Mouse (Mus musculus) erythroblast, embryonic 14.5 days (primary cell): ENCODE results near the gene Stxbp1.

Experiments used
- GATA1 ChIP-seq: IDR thresholded peaks from 2 replicates; pipeline ENCODE4 v1.6.1; 2012; ENCODE audit warnings: low read length, inconsistent platforms, mixed read lengths
- TAL1 ChIP-seq: IDR thresholded peaks from 3 replicates; pipeline ENCODE4 v1.6.1; 2012; ENCODE audit warnings: low read length, inconsistent platforms, mixed read lengths

GRCm38 (mm10) chr2:32791297-32791696 is 55.7 kb downstream of the Stxbp1 start:
- TF ChIP-seq GATA1 (no peak), TAL1 (no peak)
